Mouse (Mus musculus) stomach, embryonic 16.5 days (tissue): ENCODE data around the gene Tcf20. TPM values are rescaled to one million over a fixed set of nuclear protein-coding genes. Genes with fewer than 3 reads are reported as not detected.

ENCODE experiments used
- ATAC-seq: fragments of 200-750 bp; cut with Nextera tagmentation; 2 replicates; pipeline ENCODE4 v1.8.0; 2017; ENCODE audit warnings: moderate number of reproducible peaks, moderate TSS enrichment; ENCODE audit not compliant: insufficient read depth, low FRiP score
- H3K27ac ChIP-seq: fragments of 300-500 bp; sonication (generic); 2 replicates; pipeline ENCODE4 v1.5.1; 2014; ENCODE audit warnings: low read length
- H3K27me3 ChIP-seq: fragments of 300-500 bp; sonication (generic); 2 replicates; pipeline ENCODE4 v1.6.1; 2014; ENCODE audit warnings: low read length, control low read depth, mixed read lengths; ENCODE audit not compliant: control insufficient read depth, insufficient read depth
- H3K36me3 ChIP-seq: fragments of 300-500 bp; sonication (generic); 2 replicates; pipeline ENCODE4 v1.6.1; 2014; ENCODE audit warnings: low read length; ENCODE audit not compliant: control insufficient read depth, insufficient read depth
- H3K4me1 ChIP-seq: fragments of 300-500 bp; sonication (generic); 2 replicates; pipeline ENCODE4 v1.6.1; 2014; ENCODE audit warnings: low read length, control low read depth, mixed read lengths; ENCODE audit not compliant: control insufficient read depth, insufficient read depth
- H3K4me2 ChIP-seq: fragments of 300-500 bp; sonication (generic); 2 replicates; pipeline ENCODE4 v1.6.1; 2014; ENCODE audit warnings: low read depth, low read length, mixed read lengths
- H3K4me3 ChIP-seq: fragments of 300-500 bp; sonication (generic); replicated peaks from 2 replicates; pipeline ENCODE4 v1.5.1; 2014; ENCODE audit warnings: mild to moderate bottlenecking, low read length
- H3K9ac ChIP-seq: fragments of 300-500 bp; sonication (generic); 2 replicates; pipeline ENCODE4 v1.6.1; 2014; ENCODE audit warnings: low read length
- H3K9me3 ChIP-seq: fragments of 300-500 bp; sonication (generic); replicated peaks from 2 replicates; pipeline ENCODE4 v1.6.1; 2016; ENCODE audit warnings: low read length, control low read depth; ENCODE audit not compliant: control insufficient read depth
- WGBS: fragments of 180-500 bp; shearing (Covaris S2); extraction: QIAGEN DNeasy Blood & Tissue Kit; methylation state at CpG from one replicate; pipeline ENCODE4 v1.1.7; 2014; 5-methylcytosine and 5-hydroxymethylcytosine counted together
- polyA plus RNA-seq: library from polyadenylated mRNA; unstranded; fragments of >200 nt; fragmentation: Nextera tagmentation; extraction: Ambion mirVana; gene quantifications from 2 replicates; pipeline ENCODE4 v1.2.1, GENCODE M21; 2015

Tcf20 gene
- polyA plus RNA-seq, 1 experiment from 2014 or later: 8.0 TPM

GRCm38 (mm10) chr15:82955286-82955685 lies 32.4 kb downstream of the Tcf20 start:
- H3K4me2 ChIP-seq: no peak overlapping the region
- H3K9me3 ChIP-seq: no peaks in the 10 kb centered on the region
- no peak overlapping the region for H3K9ac ChIP-seq
- no peaks in the 10 kb centered on the region; the same call in 1 of the 2 replicates for H3K27me3 ChIP-seq
- no peak for ATAC-seq
- peaks cover 26% of the 10 kb centered on the region for H3K4me1 ChIP-seq
- no peak overlapping the region for H3K4me3 ChIP-seq
- H3K36me3 ChIP-seq: no peaks in the 10 kb centered on the region
- no peak overlapping the region for H3K27ac ChIP-seq
- WGBS: 71% methylated on average over 8 of the region's 8 CpGs

- WGBS: 67% methylated on average over 5 of the region's 5 CpGs
- H3K27ac ChIP-seq: no peak overlapping the region
- H3K9me3 ChIP-seq: no peaks in the 10 kb centered on the region
- H3K27me3 ChIP-seq: no peaks in the 10 kb centered on the region; the same call in 1 of the 2 replicates
- ATAC-seq: no peak
- H3K9ac ChIP-seq: no peak overlapping the region
- H3K4me2 ChIP-seq: no peak overlapping the region
- H3K4me3 ChIP-seq: no peak overlapping the region
- peaks cover 28% of the 10 kb centered on the region for H3K4me1 ChIP-seq
- no peaks in the 10 kb centered on the region for H3K36me3 ChIP-seq
These were observed 33.6 kb downstream of the Tcf20 start for GRCm38 (mm10) chr15:82954034-82954433.

DNA sequence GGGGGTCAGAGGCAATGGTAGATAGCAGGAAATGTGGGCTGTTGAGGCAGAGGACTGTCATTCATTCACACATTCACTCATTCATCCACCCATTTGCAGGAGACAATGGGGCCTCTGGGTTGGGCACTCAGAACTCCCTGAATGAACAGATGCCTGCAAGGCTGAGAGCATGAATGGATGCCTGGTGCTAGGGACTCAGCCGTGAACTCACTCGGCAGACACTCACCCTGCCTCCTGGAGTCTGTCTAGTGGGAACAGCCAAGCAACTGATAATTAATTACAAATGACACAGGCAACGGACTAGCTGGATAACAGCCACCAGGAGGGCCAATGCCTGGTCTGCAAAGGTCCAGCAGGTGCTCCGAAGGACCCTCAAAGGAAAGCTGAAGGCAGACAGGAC lies 34.6 kb downstream of the Tcf20 start:
- 32% methylated on average over 4 of the region's 4 CpGs for WGBS
- no peak overlapping the region for H3K4me3 ChIP-seq
- no peaks in the 10 kb centered on the region; the same call in 1 of the 2 replicates for H3K27me3 ChIP-seq
- H3K36me3 ChIP-seq: no peaks in the 10 kb centered on the region
- peaks cover 26% of the 10 kb centered on the region for H3K4me1 ChIP-seq
- no peak overlapping the region for H3K4me2 ChIP-seq
- no peak for ATAC-seq
- H3K27ac ChIP-seq: no peak overlapping the region
- no peaks in the 10 kb centered on the region for H3K9me3 ChIP-seq
- H3K9ac ChIP-seq: no peak overlapping the region

DNA sequence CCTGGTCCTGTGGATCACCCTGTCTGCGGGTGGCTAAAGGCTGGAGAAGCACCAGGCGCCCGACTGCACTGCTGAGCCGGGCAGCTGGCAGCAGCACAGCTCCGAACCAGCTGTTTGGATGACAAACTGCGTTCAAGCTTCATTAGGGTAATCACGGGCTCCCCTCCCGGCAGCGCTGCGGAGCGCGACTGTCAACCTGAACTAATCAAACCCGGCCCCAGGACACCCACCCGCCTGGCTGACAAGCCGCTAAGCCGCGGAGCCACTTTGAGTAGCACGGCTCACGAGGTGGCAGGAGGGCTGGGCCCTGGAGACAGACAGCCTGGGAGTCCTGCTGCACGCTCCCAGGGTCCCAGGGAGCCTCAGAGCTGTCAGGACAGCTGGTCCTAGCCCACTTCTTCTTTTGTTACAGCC lies 35.4 kb downstream of the Tcf20 start:
- no peak for ATAC-seq
- WGBS: 21% methylated on average over 20 of the region's 20 CpGs
- Histone ChIP-seq H3K27ac (no peak overlapping the region), H3K4me2 (no peak overlapping the region), H3K4me3 (no peak overlapping the region), H3K27me3 (no peaks in the 10 kb centered on the region; the same call in 1 of the 2 replicates), H3K9ac (0 out of 2 replicates have a peak overlapping the region, but pooled peaks have one; percentile 39), H3K9me3 (no peaks in the 10 kb centered on the region), H3K4me1 (peaks cover 31% of the 10 kb centered on the region), H3K36me3 (no peaks in the 10 kb centered on the region)

- Histone ChIP-seq H3K27me3 (no peaks in the 10 kb centered on the region; the same call in 1 of the 2 replicates), H3K36me3 (no peaks in the 10 kb centered on the region), H3K27ac (no peak overlapping the region), H3K4me3 (no peak overlapping the region), H3K4me1 (peaks cover 37% of the 10 kb centered on the region), H3K4me2 (no peak overlapping the region), H3K9me3 (no peaks in the 10 kb centered on the region), H3K9ac (no peak overlapping the region; the same call in 1 of the 2 replicates)
- no peak for ATAC-seq
- 72% methylated on average over 8 of the region's 8 CpGs for WGBS
These were observed 37.4 kb downstream of the Tcf20 start for GRCm38 (mm10) chr15:82950246-82950645.

- Histone ChIP-seq H3K4me1 (peaks cover 45% of the 10 kb centered on the region), H3K4me3 (no peak overlapping the region), H3K27ac (no peak overlapping the region), H3K36me3 (no peaks in the 10 kb centered on the region), H3K4me2 (no peak overlapping the region), H3K9me3 (no peaks in the 10 kb centered on the region), H3K9ac (no peak overlapping the region), H3K27me3 (no peaks in the 10 kb centered on the region)
- WGBS: 61% methylated on average over 5 of the region's 5 CpGs
- no peak for ATAC-seq
These were observed 40.2 kb downstream of the Tcf20 start for GRCm38 (mm10) chr15:82947431-82947830.

DNA sequence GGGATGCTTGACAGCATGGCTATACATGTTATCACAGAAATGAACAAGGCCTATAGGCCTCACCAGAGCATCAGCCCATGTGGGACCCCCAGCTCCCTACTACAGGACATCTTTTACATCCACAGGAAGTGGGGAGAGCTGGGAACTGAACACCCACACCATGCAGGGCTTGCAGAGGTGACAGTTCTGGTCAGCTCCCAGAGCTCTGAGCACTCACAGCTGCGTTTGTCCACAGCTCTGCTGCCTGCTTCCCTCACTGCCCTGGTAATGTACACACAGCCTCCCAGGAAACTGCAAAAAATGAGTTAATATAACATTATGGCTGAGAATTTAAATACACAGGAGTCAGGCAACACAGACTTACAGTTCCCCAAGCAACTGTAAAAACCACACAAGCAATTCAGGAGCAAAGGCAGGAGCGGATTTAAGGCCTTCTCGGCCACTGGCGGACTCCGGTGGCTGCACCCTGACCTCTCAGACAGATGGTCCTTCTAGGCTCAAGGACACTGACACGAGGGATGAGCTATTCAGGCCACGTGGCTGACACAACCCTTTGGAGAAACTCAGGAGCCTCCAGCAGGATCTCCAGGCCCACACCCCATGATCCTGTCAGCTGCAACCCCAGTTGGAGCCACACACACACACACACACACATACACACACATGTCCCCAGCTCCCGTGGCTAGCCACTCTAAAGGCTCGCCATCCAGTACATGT lies 43.0 kb downstream of the Tcf20 start:
- H3K4me1 ChIP-seq: peaks cover 54% of the 10 kb centered on the region
- H3K27me3 ChIP-seq: no peaks in the 10 kb centered on the region
- no peak overlapping the region for H3K4me2 ChIP-seq
- H3K9ac ChIP-seq: peak overlapping the region; percentile 37
- WGBS: 45% methylated on average over 9 of the region's 9 CpGs
- no peak for ATAC-seq
- H3K36me3 ChIP-seq: no peaks in the 10 kb centered on the region
- H3K9me3 ChIP-seq: no peaks in the 10 kb centered on the region
- peak overlapping the region; percentile 48 for H3K27ac ChIP-seq
- no peak overlapping the region for H3K4me3 ChIP-seq

DNA sequence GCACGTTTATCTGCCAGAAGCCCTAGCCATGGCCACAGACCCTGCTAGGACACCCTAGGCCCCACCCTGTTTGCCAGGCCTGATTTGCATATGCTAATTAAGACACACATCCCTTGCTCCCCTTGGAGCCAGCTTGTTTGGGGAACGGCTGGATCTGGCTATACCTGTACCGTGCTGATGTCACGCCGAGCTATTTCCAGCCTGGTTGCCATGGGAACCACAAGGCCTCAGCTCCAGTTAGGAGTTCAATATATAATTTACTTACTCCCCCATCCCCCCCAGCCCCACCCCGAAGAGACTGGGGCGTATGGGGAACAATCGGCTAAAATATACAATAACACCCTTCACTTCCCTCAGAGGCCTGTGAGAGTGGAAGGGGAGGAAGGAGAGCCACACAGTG lies 45.9 kb downstream of the Tcf20 start:
- ATAC-seq: no peak
- H3K9ac ChIP-seq: no peak overlapping the region
- H3K4me3 ChIP-seq: no peak overlapping the region
- H3K4me2 ChIP-seq: no peak overlapping the region
- no peak overlapping the region for H3K27ac ChIP-seq
- H3K4me1 ChIP-seq: peaks cover 58% of the 10 kb centered on the region
- no peaks in the 10 kb centered on the region for H3K36me3 ChIP-seq
- no peaks in the 10 kb centered on the region for H3K9me3 ChIP-seq
- H3K27me3 ChIP-seq: no peaks in the 10 kb centered on the region
- WGBS: 38% methylated on average over 8 of the region's 8 CpGs

- no peaks in the 10 kb centered on the region for H3K9me3 ChIP-seq
- 51% methylated on average over 12 of the region's 12 CpGs for WGBS
- no peak for ATAC-seq
- 0 out of 2 replicates have a peak overlapping the region, but pooled peaks have one; percentile 26 for H3K27ac ChIP-seq
- H3K36me3 ChIP-seq: no peaks in the 10 kb centered on the region
- peaks cover 59% of the 10 kb centered on the region for H3K4me1 ChIP-seq
- no peak overlapping the region for H3K9ac ChIP-seq
- H3K4me2 ChIP-seq: no peak overlapping the region
- H3K4me3 ChIP-seq: no peak overlapping the region
- H3K27me3 ChIP-seq: no peaks in the 10 kb centered on the region
These were observed 47.0 kb downstream of the Tcf20 start for GRCm38 (mm10) chr15:82940494-82941214.
